Mouse (Mus musculus) midbrain, embryonic 10.5 days (tissue): ENCODE measurements around the gene Lif. TPM values are rescaled to one million over a fixed set of nuclear protein-coding genes. Genes with fewer than 3 reads are reported as not detected.
A peak's percentile ranks its signal among the peaks of the same experiment; 100 is the strongest.

Experiments
- DNase-seq: peaks from one replicate; pipeline ENCODE4 v3.0.0-alpha.2; 2017; ENCODE audit warnings: low spot score
- H3K27ac ChIP-seq: fragments of 300-500 bp; sonication (generic); replicated peaks from 2 replicates; pipeline ENCODE4 v1.5.1; 2016; ENCODE audit warnings: mild to moderate bottlenecking
- H3K27me3 ChIP-seq: fragments of 300-500 bp; sonication (generic); 2 replicates; pipeline ENCODE4 v1.6.1; 2016; ENCODE audit warnings: low read depth, mild to moderate bottlenecking; ENCODE audit not compliant: poor library complexity, severe bottlenecking
- H3K36me3 ChIP-seq: fragments of 300-500 bp; sonication (generic); 2 replicates; pipeline ENCODE4 v1.6.1; 2016; ENCODE audit warnings: mild to moderate bottlenecking, moderate library complexity
- H3K4me1 ChIP-seq: fragments of 300-500 bp; sonication (generic); 2 replicates; pipeline ENCODE4 v1.6.1; 2016
- H3K4me3 ChIP-seq: fragments of 300-500 bp; sonication (generic); 2 replicates; pipeline ENCODE4 v1.5.1; 2016; ENCODE audit warnings: mild to moderate bottlenecking, moderate library complexity
- H3K9me3 ChIP-seq: fragments of 300-500 bp; sonication (generic); replicated peaks from 2 replicates; pipeline ENCODE4 v1.6.1; 2016; ENCODE audit warnings: mild to moderate bottlenecking
- WGBS: fragments of 180-500 bp; shearing (Covaris S2); methylation state at CpG from one replicate; pipeline ENCODE4 v1.1.7; 2016; 5-methylcytosine and 5-hydroxymethylcytosine counted together
- polyA plus RNA-seq: library from polyadenylated mRNA; unstranded; fragments of >200 nt; fragmentation: Nextera tagmentation; extraction: Ambion mirVana; gene quantifications from 2 replicates; pipeline ENCODE4 v1.2.1, GENCODE M21; 2016

The Lif gene
- polyA plus RNA-seq, 1 experiment from 2014 or later: 0.21 TPM

DNA sequence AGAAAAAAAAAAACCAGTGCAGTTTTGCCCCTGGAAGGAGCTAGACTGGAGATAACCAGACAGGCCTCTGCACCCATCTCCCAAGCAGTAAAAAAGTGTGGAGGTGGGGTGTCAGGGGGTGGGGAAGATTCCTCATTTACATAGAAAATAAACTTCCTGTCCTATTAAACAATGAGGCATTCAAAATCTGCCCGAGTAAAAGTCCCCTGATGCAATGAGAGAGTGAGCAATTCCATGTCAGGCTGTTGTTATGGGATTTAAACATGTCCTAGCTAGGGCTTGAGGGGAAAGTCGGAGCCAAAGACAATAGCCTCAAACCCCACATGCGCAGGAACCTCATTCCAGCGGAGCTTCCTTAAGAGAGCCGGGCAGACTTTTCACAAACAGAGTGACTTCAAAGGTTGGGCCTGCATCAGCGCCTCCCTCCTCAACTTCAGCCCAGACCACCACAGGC lies 50.7 kb downstream of the Lif start:
- H3K4me1 ChIP-seq: peaks cover 19% of the 10 kb centered on the region
- peak overlapping the region; percentile 39 for H3K27ac ChIP-seq
- H3K9me3 ChIP-seq: no peaks in the 10 kb centered on the region
- no peaks in the 10 kb centered on the region for H3K36me3 ChIP-seq
- H3K27me3 ChIP-seq: peaks cover 86% of the 10 kb centered on the region
- DNase-seq: no peak
- peak overlapping the region; percentile 21; the same call in 1 of the 2 replicates for H3K4me3 ChIP-seq
- 10% methylated on average over 6 of the region's 6 CpGs for WGBS

DNA sequence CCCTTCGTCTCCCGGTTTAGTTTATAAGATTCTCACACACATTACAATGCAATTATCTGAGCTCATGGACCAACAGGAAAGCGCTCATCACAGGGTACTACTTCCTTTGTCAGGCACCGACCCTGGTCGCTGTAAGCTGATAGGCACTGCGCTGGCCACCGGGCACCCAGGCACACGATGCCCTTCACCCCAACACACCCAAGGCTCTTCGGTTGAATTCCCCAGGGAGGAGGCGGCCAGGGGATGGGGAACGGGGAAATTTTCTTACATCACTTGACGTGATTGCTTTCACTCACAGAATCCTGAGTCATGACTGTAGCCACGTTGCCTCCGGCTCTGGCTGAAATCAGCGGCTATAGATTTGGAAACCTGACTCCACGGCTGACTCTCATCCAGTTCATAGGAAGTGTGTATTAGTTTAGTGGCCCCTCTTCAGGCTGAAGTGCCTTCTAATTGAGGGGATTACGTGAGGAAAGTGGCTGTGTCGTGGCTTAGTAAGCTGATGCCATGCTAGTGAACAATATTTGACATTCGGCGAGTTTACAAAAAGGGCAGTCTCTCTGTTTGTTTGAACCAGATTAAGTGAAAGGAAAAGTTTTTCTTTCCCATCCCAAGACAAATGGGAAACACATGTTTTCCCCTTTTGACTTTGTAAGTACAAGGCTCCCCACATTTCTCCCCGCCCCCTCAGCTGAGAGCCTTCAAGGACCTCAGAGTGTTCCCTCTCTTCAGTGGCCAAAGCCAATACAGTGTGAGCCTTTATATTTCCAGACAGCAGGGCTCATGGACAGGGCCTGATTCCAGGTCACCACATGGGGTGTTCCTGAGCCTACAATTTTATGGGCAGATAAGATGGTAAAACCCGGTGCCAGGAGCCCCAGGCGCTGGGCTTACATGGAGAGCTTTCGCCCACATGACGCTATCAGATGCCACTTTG lies 51.4 kb downstream of the Lif start:
- H3K9me3 ChIP-seq: no peaks in the 10 kb centered on the region
- peak; percentile 43 for DNase-seq
- peak overlapping the region; percentile 21; the same call in 1 of the 2 replicates for H3K4me3 ChIP-seq
- peaks cover 18% of the 10 kb centered on the region for H3K4me1 ChIP-seq
- H3K27ac ChIP-seq: peak overlapping the region; percentile 39
- 47% methylated on average over 25 of the region's 25 CpGs for WGBS
- H3K36me3 ChIP-seq: no peaks in the 10 kb centered on the region
- H3K27me3 ChIP-seq: peaks cover 85% of the 10 kb centered on the region

- Histone ChIP-seq H3K36me3 (no peaks in the 10 kb centered on the region), H3K27me3 (peaks cover 85% of the 10 kb centered on the region), H3K4me3 (no peak overlapping the region), H3K27ac (no peak overlapping the region), H3K4me1 (peaks cover 18% of the 10 kb centered on the region), H3K9me3 (no peaks in the 10 kb centered on the region)
- DNase-seq: no peak
- 86% methylated on average over 4 of the region's 4 CpGs for WGBS
Observed at GRCm38 (mm10) chr11:4309613-4310012, 52.3 kb downstream of the Lif start.

GRCm38 (mm10) chr11:4310324-4310723 lies 53.0 kb downstream of the Lif start:
- Histone ChIP-seq H3K4me1 (peaks cover 18% of the 10 kb centered on the region), H3K27ac (no peak overlapping the region), H3K36me3 (no peaks in the 10 kb centered on the region), H3K4me3 (no peak overlapping the region), H3K27me3 (peaks cover 87% of the 10 kb centered on the region), H3K9me3 (no peaks in the 10 kb centered on the region)
- WGBS: 86% methylated on average over 4 of the region's 4 CpGs
- DNase-seq: no peak

DNA sequence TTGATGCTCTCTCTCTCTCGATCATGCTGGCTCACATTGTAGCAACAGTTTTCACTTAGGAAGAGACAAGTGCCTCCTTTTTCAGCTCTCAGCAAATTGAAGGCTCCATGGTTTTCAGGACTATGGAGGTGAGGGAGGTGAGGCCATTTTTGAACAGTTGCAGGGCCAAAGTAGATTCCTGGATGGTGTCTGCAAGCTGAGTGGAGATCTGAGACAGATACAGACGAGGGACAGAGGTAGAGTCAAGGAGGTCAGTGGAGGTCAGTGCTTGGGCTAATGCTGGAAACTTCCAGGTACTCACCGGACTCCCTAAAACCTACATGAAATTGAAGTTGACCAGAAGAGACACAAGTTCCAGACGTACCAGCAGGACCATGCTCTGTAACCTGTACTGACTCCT lies 54.8 kb downstream of the Lif start:
- Histone ChIP-seq H3K36me3 (no peaks in the 10 kb centered on the region), H3K9me3 (no peaks in the 10 kb centered on the region), H3K27ac (no peak overlapping the region), H3K27me3 (peaks cover 77% of the 10 kb centered on the region), H3K4me3 (no peak overlapping the region), H3K4me1 (peaks cover 18% of the 10 kb centered on the region)
- DNase-seq: no peak
- 81% methylated on average over 4 of the region's 4 CpGs for WGBS

GRCm38 (mm10) chr11:4317287-4317686 lies 59.9 kb downstream of the Lif start:
- no peak for DNase-seq
- Histone ChIP-seq H3K36me3 (no peaks in the 10 kb centered on the region), H3K4me1 (peaks cover 12% of the 10 kb centered on the region), H3K27ac (no peak overlapping the region), H3K9me3 (no peaks in the 10 kb centered on the region), H3K4me3 (no peak overlapping the region), H3K27me3 (peaks cover 62% of the 10 kb centered on the region)
- WGBS: 65% methylated on average over 5 of the region's 5 CpGs

DNA sequence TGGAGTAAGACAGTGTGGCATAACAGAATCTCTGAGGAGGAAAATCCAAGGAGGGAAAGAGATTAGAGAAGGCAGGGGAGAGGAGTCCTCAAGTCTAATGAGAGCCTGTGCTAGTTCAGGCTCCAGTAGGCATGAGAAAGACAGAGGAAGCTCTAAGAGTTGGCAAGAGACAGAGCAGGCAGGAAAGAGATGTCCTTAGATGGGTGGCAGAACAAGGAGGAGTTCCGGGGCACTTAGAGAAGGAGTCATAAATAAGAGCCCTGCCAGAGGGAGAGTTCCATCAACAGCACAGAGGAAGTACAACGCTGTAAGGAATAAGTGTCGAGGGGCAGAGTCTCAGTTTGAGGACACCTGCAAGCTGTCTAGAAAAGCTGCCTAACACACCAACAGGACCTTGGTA lies 60.7 kb downstream of the Lif start:
- H3K4me1 ChIP-seq: peaks cover 16% of the 10 kb centered on the region
- H3K36me3 ChIP-seq: no peaks in the 10 kb centered on the region
- peaks cover 60% of the 10 kb centered on the region for H3K27me3 ChIP-seq
- no peak for DNase-seq
- no peak overlapping the region for H3K4me3 ChIP-seq
- no peaks in the 10 kb centered on the region for H3K9me3 ChIP-seq
- H3K27ac ChIP-seq: no peak overlapping the region
- 85% methylated on average over 3 of the region's 3 CpGs for WGBS

DNA sequence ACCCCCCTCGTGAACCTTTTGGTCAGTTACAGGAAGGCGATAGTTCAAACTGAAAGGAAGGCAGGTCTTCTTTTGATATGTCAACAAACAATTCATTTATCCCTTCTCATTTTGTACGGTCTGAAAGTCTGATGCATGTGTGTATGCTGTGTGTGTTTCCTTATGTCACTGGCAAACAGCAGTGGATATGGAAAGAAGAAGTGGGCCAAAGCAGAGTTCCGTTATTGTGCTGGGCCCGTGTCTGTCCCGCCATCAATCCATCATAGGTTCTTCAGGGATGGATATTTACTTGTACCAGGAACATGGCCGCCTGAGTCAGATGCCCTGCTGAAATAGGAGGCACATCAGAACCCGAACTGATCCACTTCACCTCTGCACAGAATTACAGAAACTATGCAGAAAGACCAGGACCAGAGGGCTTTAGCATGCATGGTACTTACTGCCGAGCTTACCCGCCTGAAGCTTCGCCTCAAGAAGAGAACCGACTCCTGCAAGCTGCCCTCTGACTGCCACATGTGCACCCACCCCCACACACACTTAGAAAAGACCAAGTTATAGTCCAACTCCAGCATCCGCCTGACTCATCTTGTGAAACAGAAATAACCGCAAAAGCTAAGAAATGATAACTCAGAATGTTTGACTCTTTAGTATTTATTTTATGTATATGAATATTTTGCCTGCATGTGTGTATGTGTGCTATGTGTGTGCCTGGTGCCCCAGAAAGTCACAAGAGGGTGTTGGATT lies 62.0 kb downstream of the Lif start:
- no peak for DNase-seq
- WGBS: 92% methylated on average over 14 of the region's 14 CpGs
- Histone ChIP-seq H3K36me3 (no peaks in the 10 kb centered on the region), H3K4me3 (no peak overlapping the region), H3K27me3 (peaks cover 54% of the 10 kb centered on the region), H3K4me1 (peaks cover 21% of the 10 kb centered on the region), H3K27ac (no peak overlapping the region), H3K9me3 (no peaks in the 10 kb centered on the region)

DNA sequence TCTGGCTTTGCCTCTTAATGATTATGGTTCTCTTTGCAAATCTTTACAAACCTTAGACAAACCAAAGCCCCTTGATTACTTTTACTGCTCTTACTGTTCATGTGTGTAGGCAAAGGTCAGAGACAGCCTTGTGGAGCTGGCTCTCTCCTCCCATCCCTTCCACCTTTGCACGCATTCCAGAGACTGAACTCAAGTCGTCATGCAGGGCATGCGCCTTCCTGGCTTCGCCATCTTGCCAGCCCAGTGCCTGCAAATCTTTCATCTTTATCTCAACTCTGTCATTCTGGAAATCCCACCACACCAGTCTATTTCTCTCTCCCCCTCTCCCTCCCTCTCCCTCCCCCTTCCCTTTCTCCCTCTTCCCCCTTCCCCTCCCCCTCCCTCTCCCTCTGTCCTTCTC lies 63.5 kb downstream of the Lif start:
- H3K9me3 ChIP-seq: no peaks in the 10 kb centered on the region
- H3K4me3 ChIP-seq: no peak overlapping the region
- no peaks in the 10 kb centered on the region for H3K36me3 ChIP-seq
- peaks cover 41% of the 10 kb centered on the region for H3K27me3 ChIP-seq
- peaks cover 21% of the 10 kb centered on the region for H3K4me1 ChIP-seq
- no peak for DNase-seq
- 58% methylated on average over 4 of the region's 4 CpGs for WGBS
- H3K27ac ChIP-seq: 0 out of 2 replicates have a peak overlapping the region, but pooled peaks have one; percentile 9

Other genes with a start within 250 kb of the Lif start
- not detected in 2 replicates for gene Sec14l4, start 226.1 kb upstream of the Lif start, polyA plus RNA-seq
- gene Sec14l3, start 192.7 kb upstream of the Lif start, polyA plus RNA-seq: not detected in 2 replicates
- 8.1 and 10.3 TPM in 2 replicates for gene Mtfp1, start 162.1 kb upstream of the Lif start, polyA plus RNA-seq
- gene Sec14l2, start 134.1 kb upstream of the Lif start, polyA plus RNA-seq: 2.2 and 2.9 TPM in 2 replicates
- gene Rnf215, start 122.4 kb upstream of the Lif start, polyA plus RNA-seq: 21.3 and 29.3 TPM in 2 replicates
- gene Ccdc157, start 97.3 kb upstream of the Lif start, polyA plus RNA-seq: 6.9 and 8.3 TPM in 2 replicates
- gene Sf3a1, start 97.2 kb upstream of the Lif start, polyA plus RNA-seq: 95.2 and 97.1 TPM in 2 replicates
- gene Tbc1d10a, start 70.8 kb upstream of the Lif start, polyA plus RNA-seq: 26.3 and 26.4 TPM in 2 replicates
- gene Castor1, start 39.3 kb upstream of the Lif start, polyA plus RNA-seq: 2.7 and 3.4 TPM in 2 replicates
- gene Osm, start 21.1 kb upstream of the Lif start, polyA plus RNA-seq: 0.05 TPM in 1 of 2 replicates, not detected in the other
- 0.17 and 0.22 TPM in 2 replicates for gene Hormad2, start 183.5 kb downstream of the Lif start, polyA plus RNA-seq